Mouse (Mus musculus): ENCODE measurements around the gene Tmem209.

DNA sequence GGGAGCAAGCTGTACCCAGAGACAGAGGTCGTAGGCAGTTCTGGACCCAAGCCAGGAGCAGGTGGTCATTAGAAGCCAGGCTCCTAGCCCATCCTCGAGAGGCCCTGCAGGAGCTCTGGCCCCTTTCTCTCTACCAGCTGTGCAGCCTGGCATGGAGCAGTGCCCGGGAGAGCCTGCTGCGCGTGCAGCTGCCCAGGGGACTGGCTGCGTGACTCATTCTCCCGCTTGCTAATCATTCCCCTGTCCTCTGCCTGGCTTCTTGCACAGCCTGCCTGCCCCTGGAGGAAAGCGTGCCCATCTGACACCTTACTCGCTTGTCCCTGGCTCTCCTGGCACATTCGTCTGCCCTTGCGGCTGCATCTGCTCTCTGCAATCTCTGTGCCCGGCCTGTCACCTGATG lies 40.2 kb downstream of the Tmem209 start:
- TF ChIP-seq CTCF (IDR thresholded peaks at IDR 0.05; ENCODE audit: insufficient read depth, low read depth, low read length) (no peak), POLR2A (IDR thresholded peaks at IDR 0.05; ENCODE audit: insufficient read depth, low read depth, low read length) (no peak)
